Mouse (Mus musculus) liver, embryonic 16.5 days (tissue): ENCODE data around the gene Kcnmb3. TPM values are rescaled to one million over a fixed set of nuclear protein-coding genes. Genes with fewer than 3 reads are reported as not detected.

Source experiments
- ATAC-seq: fragments of 200-750 bp; cut with Nextera tagmentation; 2 replicates; pipeline ENCODE4 v1.8.0; 2017; ENCODE audit warnings: low read depth, mild to moderate bottlenecking, moderate number of reproducible peaks, moderate library complexity
- H3K27ac ChIP-seq: fragments of 300-500 bp; sonication (generic); 2 replicates; pipeline ENCODE4 v1.5.1; 2014; ENCODE audit warnings: mild to moderate bottlenecking, low read length
- H3K27me3 ChIP-seq: fragments of 300-500 bp; sonication (generic); 2 replicates; pipeline ENCODE4 v1.6.1; 2014; ENCODE audit warnings: low read depth, low read length, mixed read lengths; ENCODE audit not compliant: control insufficient read depth, insufficient read depth
- H3K36me3 ChIP-seq: fragments of 300-500 bp; sonication (generic); 2 replicates; pipeline ENCODE4 v1.6.1; 2014; ENCODE audit warnings: mild to moderate bottlenecking; ENCODE audit not compliant: control insufficient read depth, insufficient read depth
- H3K4me1 ChIP-seq: fragments of 300-500 bp; sonication (generic); 2 replicates; pipeline ENCODE4 v1.6.1; 2014; ENCODE audit warnings: low read depth, low read length, mixed read lengths; ENCODE audit not compliant: control insufficient read depth
- H3K4me2 ChIP-seq: fragments of 300-500 bp; sonication (generic); 2 replicates; pipeline ENCODE4 v1.6.1; 2014; ENCODE audit warnings: low read depth, low read length, mixed read lengths
- H3K4me3 ChIP-seq: fragments of 300-500 bp; sonication (generic); 2 replicates; pipeline ENCODE4 v1.5.1; 2014; ENCODE audit warnings: low read depth, mild to moderate bottlenecking, low read length
- H3K9ac ChIP-seq: fragments of 300-500 bp; sonication (generic); 2 replicates; pipeline ENCODE4 v1.6.1; 2014; ENCODE audit warnings: low read depth, low read length
- H3K9me3 ChIP-seq: fragments of 300-500 bp; sonication (generic); replicated peaks from 2 replicates; pipeline ENCODE4 v1.6.1; 2016; ENCODE audit warnings: low read length; ENCODE audit not compliant: control insufficient read depth
- WGBS: fragments of 180-500 bp; shearing (Covaris S2); extraction: QIAGEN DNeasy Blood & Tissue Kit; methylation state at CpG from one replicate; pipeline ENCODE4 v1.1.7; 2014; ENCODE audit not compliant: insufficient replicate concordance; 5-methylcytosine and 5-hydroxymethylcytosine counted together
- polyA plus RNA-seq: library from polyadenylated mRNA; unstranded; fragments of >200 nt; fragmentation: Nextera tagmentation; extraction: Ambion mirVana; gene quantifications from 2 replicates; pipeline ENCODE4 v1.2.1, GENCODE M21; 2015

Gene Kcnmb3
- not detected in 2 replicates for polyA plus RNA-seq

GRCm38 (mm10) chr3:32492097-32493090, at the start of gene Kcnmb3:
Kcnmb3 (minus strand) TSS chr3:32492231.
- Histone ChIP-seq H3K4me3 (no peak within 1 kb of the TSS), H3K27ac (no peak within 1 kb of the TSS), H3K4me1 (no peaks in the 10 kb centered on the region; the same call in none of the 2 replicates), H3K9me3 (no peaks in the 10 kb centered on the region), H3K4me2 (no peak within 1 kb of the TSS), H3K27me3 (no peaks in the 10 kb centered on the region), H3K36me3 (no peaks in the 10 kb centered on the region), H3K9ac (no peak within 1 kb of the TSS)
- no peak for ATAC-seq
- WGBS: 56% methylated on average over 11 of the region's 11 CpGs

- Histone ChIP-seq H3K4me1 (peaks cover 7% of the 10 kb centered on the region), H3K9ac (no peak overlapping the region), H3K9me3 (no peaks in the 10 kb centered on the region), H3K27me3 (no peaks in the 10 kb centered on the region), H3K27ac (no peak overlapping the region), H3K36me3 (peaks cover 3% of the 10 kb centered on the region), H3K4me2 (no peak overlapping the region), H3K4me3 (no peak overlapping the region)
- ATAC-seq: no peak
- WGBS: 80% methylated on average over 5 of the region's 5 CpGs
Measured at GRCm38 (mm10) chr3:32538091-32538490, 46.1 kb upstream of the Kcnmb3 start.

GRCm38 (mm10) chr3:32537556-32537955, 45.5 kb upstream of the Kcnmb3 start:
- Histone ChIP-seq H3K36me3 (peaks cover 3% of the 10 kb centered on the region), H3K9ac (no peak overlapping the region), H3K4me3 (no peak overlapping the region), H3K4me2 (no peak overlapping the region), H3K9me3 (no peaks in the 10 kb centered on the region), H3K4me1 (peaks cover 7% of the 10 kb centered on the region), H3K27me3 (no peaks in the 10 kb centered on the region), H3K27ac (no peak overlapping the region)
- 74% methylated on average over 1 of the region's 1 CpGs for WGBS
- ATAC-seq: no peak

GRCm38 (mm10) chr3:32535692-32536091, 43.7 kb upstream of the Kcnmb3 start:
- WGBS: 17% methylated on average over 1 of the region's 1 CpGs
- H3K4me1 ChIP-seq: peaks cover 7% of the 10 kb centered on the region
- peaks cover 3% of the 10 kb centered on the region for H3K36me3 ChIP-seq
- no peak overlapping the region for H3K9ac ChIP-seq
- no peaks in the 10 kb centered on the region for H3K9me3 ChIP-seq
- peak; percentile 69 for ATAC-seq
- no peak overlapping the region for H3K4me2 ChIP-seq
- H3K27ac ChIP-seq: no peak overlapping the region
- no peaks in the 10 kb centered on the region for H3K27me3 ChIP-seq
- H3K4me3 ChIP-seq: no peak overlapping the region

- Histone ChIP-seq H3K27ac (no peak overlapping the region; the same call in 1 of the 2 replicates), H3K27me3 (no peaks in the 10 kb centered on the region), H3K9ac (peak overlapping the region; percentile 94), H3K4me3 (peak overlapping the region; percentile 94), H3K4me1 (peaks cover 2% of the 10 kb centered on the region; the same call in 1 of the 2 replicates), H3K36me3 (no peaks in the 10 kb centered on the region; the same call in 1 of the 2 replicates), H3K9me3 (no peaks in the 10 kb centered on the region), H3K4me2 (peak overlapping the region; percentile 69)
- WGBS: 11% methylated on average over 5 of the region's 5 CpGs
- no peak for ATAC-seq
Measured at GRCm38 (mm10) chr3:32530041-32530440, 38.0 kb upstream of the Kcnmb3 start.

GRCm38 (mm10) chr3:32529303-32529898, 37.4 kb upstream of the Kcnmb3 start, which contains the start of gene Mfn1:
Mfn1 (plus strand) TSS chr3:32529465.
- ATAC-seq: peak; percentile 100
- H3K36me3 ChIP-seq: no peaks in the 10 kb centered on the region; the same call in 1 of the 2 replicates

GRCm38 (mm10) chr3:32527181-32527580, 35.1 kb upstream of the Kcnmb3 start:
- ATAC-seq: no peak
- Histone ChIP-seq H3K4me1 (peaks cover 2% of the 10 kb centered on the region; the same call in 1 of the 2 replicates), H3K27ac (no peak overlapping the region), H3K9ac (no peak overlapping the region), H3K4me3 (no peak overlapping the region), H3K9me3 (no peaks in the 10 kb centered on the region; the same call in 1 of the 2 replicates), H3K27me3 (no peaks in the 10 kb centered on the region), H3K36me3 (peaks cover 8% of the 10 kb centered on the region), H3K4me2 (no peak overlapping the region)
- 73% methylated on average over 4 of the region's 4 CpGs for WGBS

More at GRCm38 (mm10) chr3:32529303-32529898, 37.4 kb upstream of the Kcnmb3 start, which contains the start of gene Mfn1:
- WGBS: under 1% methylated on average over 47 of the region's 47 CpGs
- Histone ChIP-seq H3K4me1 (peaks cover 2% of the 10 kb centered on the region; the same call in 1 of the 2 replicates), H3K9me3 (no peaks in the 10 kb centered on the region), H3K4me3 (peak within 1 kb of the TSS; percentile 94), H3K27me3 (no peaks in the 10 kb centered on the region), H3K27ac (peak within 1 kb of the TSS; percentile 88), H3K4me2 (peak within 1 kb of the TSS; percentile 69), H3K9ac (peak within 1 kb of the TSS; percentile 94)

- Histone ChIP-seq H3K4me3 (peak overlapping the region; percentile 26), H3K9ac (peak overlapping the region; percentile 44), H3K4me1 (peaks cover 35% of the 10 kb centered on the region), H3K36me3 (peaks cover 9% of the 10 kb centered on the region), H3K9me3 (no peaks in the 10 kb centered on the region), H3K27me3 (no peaks in the 10 kb centered on the region), H3K4me2 (peak overlapping the region; percentile 97), H3K27ac (peak overlapping the region; percentile 93)
- ATAC-seq: no peak
Measured at GRCm38 (mm10) chr3:32513528-32513927, 21.5 kb upstream of the Kcnmb3 start.
